Mouse (Mus musculus) heart, postnatal 14 days (tissue): ENCODE results near the gene Gm4792. TPM values are rescaled to one million over a fixed set of nuclear protein-coding genes. Genes with fewer than 3 reads are reported as not detected.

Experiments used
- DNase-seq, 2 experiments: peaks; one replicate each; pipeline ENCODE4 v3.0.0; 2021 to 2022
- intact Hi-C: fragments of 180-260 bp; cut with DNase I; formaldehyde crosslinking; loops from one replicate; pipeline ENCODE4 v1.15.1; 2025
- long read RNA-seq, 2 experiments: library from polyadenylated mRNA; stranded (forward); transcript quantifications; one replicate each; pipeline ENCODE4 v2.0.0; 2021
- total RNA-seq, 2 experiments: library from RNA; stranded (reverse); gene quantifications; 2 replicates each; pipeline ENCODE4 v1.2.3; 2021

The Gm4792 gene
- not detected for total RNA-seq
- long read RNA-seq, experiment 1, result 0 reads
- long read RNA-seq, experiment 2, result 0 reads

GRCm38 (mm10) chr10:94298471-94298870 is at the start of gene Gm4792:
TSS of gene Gm4792 (minus strand) at chr10:94298703.
- no peak for DNase-seq
- intact Hi-C loops, result no loop called here

GRCm38 (mm10) chr10:94347959-94348358 is 49.5 kb upstream of the Gm4792 start:
- no peak for DNase-seq
- intact Hi-C loops, result no loop called here

- no peak for DNase-seq
- intact Hi-C loops, result no loop called here
These were observed 48.8 kb upstream of the Gm4792 start for GRCm38 (mm10) chr10:94347296-94347695.

GRCm38 (mm10) chr10:94346596-94346995 is 48.1 kb upstream of the Gm4792 start:
- DNase-seq, result no peak
- intact Hi-C loops, result no loop called here

GRCm38 (mm10) chr10:94345509-94346252 is 47.2 kb upstream of the Gm4792 start:
- intact Hi-C loops, result no loop called here
- no peak for DNase-seq

- DNase-seq, result no peak
- intact Hi-C loops, result no loop called here
These were observed 46.3 kb upstream of the Gm4792 start for GRCm38 (mm10) chr10:94344631-94345417.

GRCm38 (mm10) chr10:94343581-94343980 is 45.1 kb upstream of the Gm4792 start:
- DNase-seq, result no peak
- intact Hi-C loops, result no loop called here

- intact Hi-C loops, result no loop called here
- no peak for DNase-seq
These were observed 43.8 kb upstream of the Gm4792 start for GRCm38 (mm10) chr10:94342256-94342655.

GRCm38 (mm10) chr10:94341501-94341900 is 43.0 kb upstream of the Gm4792 start:
- intact Hi-C loops, result no loop called here
- no peak for DNase-seq

GRCm38 (mm10) chr10:94336071-94336470 is 37.6 kb upstream of the Gm4792 start:
- no peak for DNase-seq

GRCm38 (mm10) chr10:94335047-94335446 is 36.5 kb upstream of the Gm4792 start:
- no peak for DNase-seq
- intact Hi-C loops, result no loop called here

More at GRCm38 (mm10) chr10:94336071-94336470, 37.6 kb upstream of the Gm4792 start:
- intact Hi-C loops, result no loop called here

- intact Hi-C loops, result no loop called here
- no peak for DNase-seq
These were observed 34.8 kb upstream of the Gm4792 start for GRCm38 (mm10) chr10:94333328-94333727.

GRCm38 (mm10) chr10:94332358-94333137 is 34.0 kb upstream of the Gm4792 start:
- intact Hi-C loops, result no loop called here
- no peak for DNase-seq

GRCm38 (mm10) chr10:94329962-94330361 is 31.5 kb upstream of the Gm4792 start:
- peak; percentile 10 to 29 for DNase-seq
- intact Hi-C loops, result no loop called here

GRCm38 (mm10) chr10:94318574-94318973 is 20.1 kb upstream of the Gm4792 start:
- intact Hi-C loops, result no loop called here
- no peak for DNase-seq

GRCm38 (mm10) chr10:94313146-94313545 is 14.6 kb upstream of the Gm4792 start:
- intact Hi-C loops, result no loop called here

GRCm38 (mm10) chr10:94312007-94312715 is 13.7 kb upstream of the Gm4792 start:
- DNase-seq, result peak; percentile 3 to 10
- intact Hi-C loops, result no loop called here

More at GRCm38 (mm10) chr10:94313146-94313545, 14.6 kb upstream of the Gm4792 start:
- DNase-seq, result no peak

- intact Hi-C loops, result no loop called here
- DNase-seq, result peak in 1 of 2 experiments; percentile 18
These were observed 13.1 kb upstream of the Gm4792 start, which contains the start of gene Tmcc3 for GRCm38 (mm10) chr10:94311511-94312006. TSS of gene Tmcc3 (plus strand) at chr10:94311949.

- DNase-seq, result no peak
- intact Hi-C loops, result no loop called here
These were observed 12.2 kb upstream of the Gm4792 start for GRCm38 (mm10) chr10:94310499-94311267.
